Mouse (Mus musculus) adipocyte (in vitro differentiated cells): Measurements from ENCODE around the gene Tbx22.

ENCODE experiments used
- DNase-seq: peaks from one replicate; pipeline ENCODE4 v3.0.0-alpha.2; 2016; ENCODE audit warnings: low spot score

Gene Tbx22

GRCm38 (mm10) chrX:107667664-107668063 lies at the start of gene Tbx22:
TSS of gene Tbx22 (plus strand) at chrX:107667964.
- no peak for DNase-seq

GRCm38 (mm10) chrX:107668677-107669076 lies 913 bp downstream of the Tbx22 start:
- no peak for DNase-seq

- no peak for DNase-seq
These were observed 11.4 kb downstream of the Tbx22 start for GRCm38 (mm10) chrX:107679203-107679602.

GRCm38 (mm10) chrX:107708584-107708983 lies 40.8 kb downstream of the Tbx22 start:
- no peak for DNase-seq

- DNase-seq: no peak
These were observed 55.8 kb downstream of the Tbx22 start for GRCm38 (mm10) chrX:107723541-107723940.
